Mouse (Mus musculus) cerebellum, adult 8-10 months (tissue): ENCODE measurements at regions not wholly inside any gene's neighbourhood (a gene's known extent, or its start where the extent isn't known, plus 50 kb on each side); places are given as distances from the start of the nearest gene placed in this dataset.

Experiments
- DNase-seq: peaks from one replicate; pipeline ENCODE4 v3.0.0; 2022

- no peak for DNase-seq
These were observed 111.1 kb downstream of the Ccdc71l start for GRCm38 (mm10) chr12:32489415-32490139.

- no peak for DNase-seq
These were observed 125.7 kb downstream of the Ccdc71l start for GRCm38 (mm10) chr12:32504196-32504595.

- no peak for DNase-seq
These were observed 130.2 kb downstream of the Ccdc71l start for GRCm38 (mm10) chr12:32508671-32509070.

- DNase-seq, result no peak
These were observed 147.1 kb downstream of the Ccdc71l start for GRCm38 (mm10) chr12:32525586-32525985.

GRCm38 (mm10) chr12:32531216-32531615, 152.7 kb downstream of the Ccdc71l start:
- no peak for DNase-seq

GRCm38 (mm10) chr12:32533641-32534040, 155.1 kb downstream of the Ccdc71l start:
- DNase-seq, result no peak

- no peak for DNase-seq
These were observed 167.0 kb downstream of the Ccdc71l start for GRCm38 (mm10) chr12:32545466-32545865.

- DNase-seq, result no peak
These were observed 167.9 kb downstream of the Ccdc71l start for GRCm38 (mm10) chr12:32546356-32546755.

- no peak for DNase-seq
These were observed 175.3 kb downstream of the Ccdc71l start for GRCm38 (mm10) chr12:32553793-32554192.

- no peak for DNase-seq
These were observed 189.3 kb downstream of the Ccdc71l start for GRCm38 (mm10) chr12:32567777-32568176.

GRCm38 (mm10) chr12:32581304-32581703, 202.8 kb downstream of the Ccdc71l start:
- no peak for DNase-seq

GRCm38 (mm10) chr12:32602131-32602815, 217.1 kb upstream of the Nampt start:
- DNase-seq, result no peak

- no peak for DNase-seq
These were observed 214.0 kb upstream of the Nampt start for GRCm38 (mm10) chr12:32605353-32605752.

- DNase-seq, result no peak
These were observed 204.3 kb upstream of the Nampt start for GRCm38 (mm10) chr12:32615000-32615399.

GRCm38 (mm10) chr12:32616086-32616485, 203.3 kb upstream of the Nampt start:
- no peak for DNase-seq

GRCm38 (mm10) chr12:32617031-32617430, 202.3 kb upstream of the Nampt start:
- no peak for DNase-seq

- DNase-seq, result no peak
These were observed 199.5 kb upstream of the Nampt start for GRCm38 (mm10) chr12:32619830-32620229.

- DNase-seq, result no peak
These were observed 197.6 kb upstream of the Nampt start for GRCm38 (mm10) chr12:32621739-32622138.

GRCm38 (mm10) chr12:32628552-32628951, 190.8 kb upstream of the Nampt start:
- no peak for DNase-seq

GRCm38 (mm10) chr12:32632935-32633334, 186.4 kb upstream of the Nampt start:
- no peak for DNase-seq

- DNase-seq, result no peak
These were observed 184.3 kb upstream of the Nampt start for GRCm38 (mm10) chr12:32635055-32635454.

GRCm38 (mm10) chr12:32637400-32638100, 181.8 kb upstream of the Nampt start:
- DNase-seq, result peak; percentile 37

- DNase-seq, result no peak
These were observed 178.8 kb upstream of the Nampt start for GRCm38 (mm10) chr12:32640591-32640990.

GRCm38 (mm10) chr12:32642493-32642892, 176.9 kb upstream of the Nampt start:
- no peak for DNase-seq
